Mouse (Mus musculus) limb, embryonic 15.5 days (tissue): ENCODE measurements around the gene Setd5. TPM values are rescaled to one million over a fixed set of nuclear protein-coding genes. Genes with fewer than 3 reads are reported as not detected.

Experiments
- polyA plus RNA-seq: library from polyadenylated mRNA; unstranded; fragments of >200 nt; fragmentation: Nextera tagmentation; extraction: Ambion mirVana; gene quantifications from 2 replicates; pipeline ENCODE4 v1.2.1, GENCODE M21; 2015

Gene Setd5
- polyA plus RNA-seq, 1 experiment from 2014 or later, result 77.3 TPM

Other genes with a start within 250 kb of the Setd5 start
- 5.1 and 6.0 TPM in 2 replicates for gene Srgap3, start 130.1 kb upstream of the Setd5 start, polyA plus RNA-seq
- gene Thumpd3, start 31.1 kb upstream of the Setd5 start, polyA plus RNA-seq, result 45.1 and 46.7 TPM in 2 replicates
- 0.46 and 0.92 TPM in 2 replicates for gene Lhfpl4, start 118.0 kb downstream of the Setd5 start, polyA plus RNA-seq
- gene Mtmr14, start 160.5 kb downstream of the Setd5 start, polyA plus RNA-seq, result 29.1 and 29.7 TPM in 2 replicates
- gene Cpne9, start 204.9 kb downstream of the Setd5 start, polyA plus RNA-seq, result 0.10 and 0.20 TPM in 2 replicates
- 15.1 and 16.1 TPM in 2 replicates for gene Brpf1, start 229.8 kb downstream of the Setd5 start, polyA plus RNA-seq
- 10.6 and 10.7 TPM in 2 replicates for gene Ogg1, start 249.6 kb downstream of the Setd5 start, polyA plus RNA-seq